Mouse (Mus musculus) intestine, embryonic 16.5 days (tissue): ENCODE measurements around the gene Edc4. TPM values are rescaled to one million over a fixed set of nuclear protein-coding genes. Genes with fewer than 3 reads are reported as not detected.
A peak's percentile ranks its signal among the peaks of the same experiment; 100 is the strongest.

ENCODE experiments used
- ATAC-seq: fragments of 200-750 bp; cut with Nextera tagmentation; 2 replicates; pipeline ENCODE4 v1.8.0; 2017; ENCODE audit warnings: moderate TSS enrichment, moderate library complexity
- H3K27ac ChIP-seq: fragments of 300-500 bp; sonication (generic); 2 replicates; pipeline ENCODE4 v1.5.1; 2014; ENCODE audit warnings: mild to moderate bottlenecking, low read length
- H3K27me3 ChIP-seq: fragments of 300-500 bp; sonication (generic); replicated peaks from 2 replicates; pipeline ENCODE4 v1.6.1; 2014; ENCODE audit warnings: low read length, control low read depth, mixed read lengths; ENCODE audit not compliant: control insufficient read depth, insufficient read depth
- H3K36me3 ChIP-seq: fragments of 300-500 bp; sonication (generic); 2 replicates; pipeline ENCODE4 v1.6.1; 2014; ENCODE audit warnings: low read length, control low read depth; ENCODE audit not compliant: control insufficient read depth, insufficient read depth
- H3K4me1 ChIP-seq: fragments of 300-500 bp; sonication (generic); 2 replicates; pipeline ENCODE4 v1.6.1; 2014; ENCODE audit warnings: low read length, control low read depth, mixed read lengths; ENCODE audit not compliant: control insufficient read depth, insufficient read depth
- H3K4me2 ChIP-seq: fragments of 300-500 bp; sonication (generic); 2 replicates; pipeline ENCODE4 v1.6.1; 2014; ENCODE audit warnings: low read depth, low read length, control low read depth
- H3K4me3 ChIP-seq: fragments of 300-500 bp; sonication (generic); 2 replicates; pipeline ENCODE4 v1.5.1; 2014; ENCODE audit warnings: mild to moderate bottlenecking, low read length
- H3K9ac ChIP-seq: fragments of 300-500 bp; sonication (generic); 2 replicates; pipeline ENCODE4 v1.6.1; 2014; ENCODE audit warnings: low read depth, low read length
- H3K9me3 ChIP-seq: fragments of 300-500 bp; sonication (generic); 2 replicates; pipeline ENCODE4 v1.6.1; 2016; ENCODE audit warnings: low read length, control low read depth; ENCODE audit not compliant: control insufficient read depth
- WGBS: fragments of 180-500 bp; shearing (Covaris S2); extraction: QIAGEN DNeasy Blood & Tissue Kit; methylation state at CpG from one replicate; pipeline ENCODE4 v1.1.7; 2014; 5-methylcytosine and 5-hydroxymethylcytosine counted together
- polyA plus RNA-seq: library from polyadenylated mRNA; unstranded; fragments of >200 nt; fragmentation: Nextera tagmentation; extraction: Ambion mirVana; gene quantifications from 2 replicates; pipeline ENCODE4 v1.2.1, GENCODE M21; 2015

Edc4 gene
- polyA plus RNA-seq, 1 experiment from 2014 or later, result 31.6 TPM

DNA sequence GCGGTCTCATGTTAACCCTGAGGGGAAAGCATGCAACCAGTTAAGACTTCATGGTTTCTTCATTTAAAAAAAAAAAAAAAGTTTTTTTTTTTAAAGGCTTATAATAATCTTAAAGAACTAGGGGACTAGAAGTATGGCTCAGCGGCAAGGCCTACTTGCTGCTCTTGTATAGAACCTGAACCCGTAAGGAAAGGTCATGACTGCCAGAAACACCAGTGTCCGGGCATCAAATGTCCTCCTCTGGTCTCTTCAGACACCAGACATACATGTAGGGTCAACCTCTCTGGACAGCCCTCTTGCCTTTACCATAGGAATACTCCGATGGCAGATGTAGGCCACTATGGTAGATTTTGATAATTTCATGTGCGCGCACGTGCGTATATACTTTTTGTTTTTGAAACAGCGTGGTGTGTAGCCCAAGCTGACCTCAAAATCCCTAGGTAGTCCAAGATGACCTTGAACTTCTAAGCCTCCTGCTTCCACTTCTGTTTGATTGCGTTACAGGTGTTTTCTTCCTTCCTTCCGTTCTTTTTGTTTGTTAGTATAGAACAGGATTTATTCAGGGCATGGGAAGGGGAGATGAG, 28.4 kb upstream of the Edc4 start:
- 77% methylated on average over 12 of the region's 12 CpGs for WGBS
- H3K4me2 ChIP-seq, result no peak overlapping the region
- peaks cover 6% of the 10 kb centered on the region for H3K36me3 ChIP-seq
- peak overlapping the region; percentile 79 for H3K4me3 ChIP-seq
- no peak for ATAC-seq
- no peak overlapping the region for H3K9ac ChIP-seq
- H3K27ac ChIP-seq, result no peak overlapping the region
- H3K4me1 ChIP-seq, result peaks cover 18% of the 10 kb centered on the region
- H3K9me3 ChIP-seq, result no peaks in the 10 kb centered on the region
- no peaks in the 10 kb centered on the region for H3K27me3 ChIP-seq

DNA sequence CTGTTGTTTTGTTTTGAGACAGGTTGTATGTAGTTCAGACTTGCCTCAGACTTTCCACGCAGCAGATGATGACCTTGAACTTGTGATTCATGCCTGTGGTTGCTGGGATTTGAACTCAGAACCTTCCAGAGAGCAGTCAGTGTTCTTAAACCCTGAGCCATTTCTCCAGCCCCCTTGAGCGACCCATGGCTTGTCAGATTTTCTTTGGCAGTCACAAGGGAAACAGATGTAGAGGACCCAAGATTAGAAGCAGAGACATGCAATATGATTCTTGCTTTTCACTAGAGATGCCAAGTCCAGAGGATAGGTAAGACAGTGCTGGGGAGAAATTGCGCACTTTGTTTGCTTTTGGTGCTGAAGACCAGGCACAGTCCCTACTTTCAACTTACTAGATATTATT, 27.5 kb upstream of the Edc4 start, which contains the start of gene Cenpt:
Gene Cenpt (minus strand): TSS at position 101 of the 400 bp plus-strand sequence.
- no peak within 1 kb of the TSS for H3K4me3 ChIP-seq
- no peak within 1 kb of the TSS for H3K9ac ChIP-seq
- H3K36me3 ChIP-seq, result peaks cover 6% of the 10 kb centered on the region
- no peaks in the 10 kb centered on the region for H3K9me3 ChIP-seq
- no peak for ATAC-seq
- no peaks in the 10 kb centered on the region for H3K27me3 ChIP-seq
- peaks cover 27% of the 10 kb centered on the region for H3K4me1 ChIP-seq
- no peak within 1 kb of the TSS for H3K4me2 ChIP-seq
- no peak within 1 kb of the TSS for H3K27ac ChIP-seq
- WGBS, result 89% methylated on average over 3 of the region's 3 CpGs

DNA sequence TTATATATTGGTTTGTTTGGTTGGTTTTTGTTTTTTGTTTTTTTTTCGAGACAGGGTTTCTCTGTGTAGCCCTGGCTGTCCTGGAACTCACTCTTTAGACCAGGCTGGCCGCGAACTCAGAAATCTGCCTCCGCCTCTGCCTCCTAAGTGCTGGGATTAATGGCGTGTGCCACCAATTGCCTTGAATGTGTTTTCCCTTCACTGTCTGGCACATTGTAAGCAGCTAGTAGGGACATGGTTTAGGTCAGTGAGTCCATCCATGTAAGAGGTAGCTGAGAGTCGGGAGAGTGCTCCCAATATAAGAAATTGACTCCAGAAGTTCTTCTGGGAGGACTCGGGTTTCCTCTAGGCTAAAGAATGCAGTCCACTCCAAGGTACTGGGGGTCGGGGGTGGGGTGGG, 26.4 kb upstream of the Edc4 start:
- Histone ChIP-seq H3K27me3 (no peaks in the 10 kb centered on the region), H3K4me1 (peaks cover 29% of the 10 kb centered on the region), H3K4me3 (peak overlapping the region; percentile 84), H3K36me3 (no peaks in the 10 kb centered on the region), H3K9me3 (no peaks in the 10 kb centered on the region), H3K27ac (no peak overlapping the region), H3K4me2 (peak overlapping the region; percentile 37; the same call in 1 of the 2 replicates), H3K9ac (peak overlapping the region; percentile 87)
- no peak for ATAC-seq
- WGBS, result 24% methylated on average over 8 of the region's 8 CpGs

DNA sequence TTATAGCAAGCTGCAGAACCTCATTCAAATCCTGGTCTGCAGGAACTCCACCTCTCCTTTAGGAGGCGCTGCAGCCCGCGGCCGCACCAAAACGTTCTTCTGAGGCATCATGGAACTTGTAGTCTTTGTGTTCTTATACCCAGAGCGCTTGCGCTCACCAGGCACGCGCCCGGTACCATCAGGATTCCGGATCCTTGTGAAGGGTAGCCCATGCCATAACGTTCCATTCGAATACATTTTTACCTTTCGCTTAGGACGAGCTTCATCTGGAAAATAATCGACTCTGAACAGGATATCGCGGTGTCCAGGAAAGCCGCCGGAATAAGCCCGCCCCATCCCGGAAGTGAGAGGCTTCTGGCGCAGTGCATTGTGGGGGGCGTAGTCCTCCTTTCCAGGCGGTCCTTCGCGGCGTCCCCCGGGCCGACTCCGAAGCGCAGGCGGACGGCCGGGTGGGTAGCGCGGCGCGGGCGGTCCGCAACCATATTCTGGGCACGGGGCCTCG, 25.9 kb upstream of the Edc4 start, which contains the start of gene Thap11:
Gene Thap11 (plus strand): TSS at position 418 of the 502 bp plus-strand sequence.
- peaks cover 33% of the 10 kb centered on the region for H3K4me1 ChIP-seq
- peak within 1 kb of the TSS; percentile 79 for H3K27ac ChIP-seq
- under 1% methylated on average over 43 of the region's 43 CpGs for WGBS
- H3K4me3 ChIP-seq, result peak within 1 kb of the TSS; percentile 84
- H3K4me2 ChIP-seq, result peak within 1 kb of the TSS; percentile 67
- H3K9ac ChIP-seq, result peak within 1 kb of the TSS; percentile 87
- ATAC-seq, result peak; percentile 92
- H3K27me3 ChIP-seq, result no peaks in the 10 kb centered on the region
- no peaks in the 10 kb centered on the region for H3K36me3 ChIP-seq
- H3K9me3 ChIP-seq, result no peaks in the 10 kb centered on the region

DNA sequence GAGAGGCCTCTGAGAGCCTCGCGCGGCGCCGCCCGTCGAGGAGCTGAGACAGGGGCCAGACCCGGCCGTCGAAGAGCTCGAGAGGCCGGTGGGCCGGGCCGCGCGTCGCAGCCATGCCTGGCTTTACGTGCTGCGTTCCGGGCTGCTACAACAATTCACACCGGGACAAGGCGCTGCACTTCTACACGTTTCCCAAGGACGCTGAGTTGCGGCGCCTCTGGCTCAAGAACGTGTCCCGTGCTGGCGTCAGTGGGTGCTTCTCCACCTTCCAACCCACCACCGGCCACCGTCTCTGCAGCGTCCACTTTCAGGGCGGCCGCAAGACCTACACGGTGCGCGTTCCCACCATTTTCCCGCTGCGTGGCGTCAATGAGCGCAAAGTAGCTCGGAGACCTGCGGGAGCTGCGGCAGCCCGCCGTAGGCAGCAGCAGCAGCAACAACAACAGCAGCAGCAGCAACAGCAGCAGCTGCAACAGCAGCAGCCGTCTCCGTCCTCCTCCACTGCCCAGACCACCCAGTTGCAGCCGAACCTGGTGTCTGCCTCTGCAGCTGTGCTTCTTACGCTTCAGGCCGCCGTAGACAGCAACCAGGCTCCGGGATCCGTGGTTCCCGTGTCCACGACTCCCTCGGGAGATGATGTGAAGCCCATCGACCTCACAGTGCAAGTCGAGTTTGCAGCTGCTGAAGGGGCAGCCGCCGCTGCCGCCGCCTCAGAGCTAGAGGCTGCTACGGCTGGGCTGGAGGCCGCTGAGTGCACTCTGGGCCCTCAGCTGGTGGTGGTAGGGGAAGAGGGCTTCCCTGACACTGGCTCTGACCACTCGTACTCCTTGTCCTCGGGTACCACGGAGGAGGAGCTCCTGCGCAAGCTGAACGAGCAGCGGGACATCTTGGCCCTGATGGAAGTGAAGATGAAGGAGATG, 25.2 kb upstream of the Edc4 start:
- Histone ChIP-seq H3K27ac (peak overlapping the region; percentile 79), H3K27me3 (no peaks in the 10 kb centered on the region), H3K4me1 (peaks cover 32% of the 10 kb centered on the region), H3K4me3 (peak overlapping the region; percentile 84), H3K4me2 (peak overlapping the region; percentile 67), H3K9me3 (no peaks in the 10 kb centered on the region), H3K36me3 (no peaks in the 10 kb centered on the region), H3K9ac (peak overlapping the region; percentile 87)
- peak; percentile 49 for ATAC-seq
- WGBS, result under 1% methylated on average over 71 of the region's 71 CpGs

DNA sequence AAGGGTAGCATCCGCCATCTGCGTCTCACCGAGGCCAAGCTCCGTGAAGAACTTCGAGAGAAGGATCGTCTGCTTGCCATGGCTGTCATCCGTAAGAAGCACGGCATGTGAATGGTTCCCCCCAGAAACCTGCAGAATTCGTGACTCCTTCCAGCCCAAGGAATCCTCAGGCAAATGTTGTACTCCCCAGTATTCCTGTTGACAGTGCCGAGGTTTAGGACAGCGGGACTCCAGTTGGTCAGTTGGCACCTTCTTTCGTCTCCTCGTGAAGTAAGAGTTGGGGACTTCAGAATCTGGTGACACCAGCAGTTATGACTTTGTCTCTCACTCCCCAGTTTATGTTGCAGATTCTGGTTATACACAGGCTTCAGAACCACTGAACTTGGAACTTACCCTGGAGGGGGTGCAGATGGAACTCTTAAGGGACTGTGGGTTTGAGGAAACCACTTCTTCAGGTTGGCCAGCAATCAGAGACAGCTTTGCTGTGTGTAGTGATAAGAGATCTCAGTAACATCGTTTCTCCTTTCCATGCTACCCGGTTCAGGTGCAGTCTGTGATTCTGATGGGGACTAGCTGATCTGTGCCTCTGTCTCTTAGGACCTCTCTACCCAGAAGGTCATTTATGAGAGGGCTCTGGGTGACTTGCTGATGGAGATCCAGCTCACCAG, 24.4 kb upstream of the Edc4 start:
- H3K27me3 ChIP-seq, result no peaks in the 10 kb centered on the region
- H3K4me1 ChIP-seq, result peaks cover 28% of the 10 kb centered on the region
- peak overlapping the region; percentile 67 for H3K4me2 ChIP-seq
- H3K9ac ChIP-seq, result peak overlapping the region; percentile 87
- H3K9me3 ChIP-seq, result no peaks in the 10 kb centered on the region
- no peak for ATAC-seq
- H3K36me3 ChIP-seq, result no peaks in the 10 kb centered on the region
- peak overlapping the region; percentile 84 for H3K4me3 ChIP-seq
- H3K27ac ChIP-seq, result peak overlapping the region; percentile 79; the same call in 1 of the 2 replicates
- WGBS, result 18% methylated on average over 15 of the region's 15 CpGs

DNA sequence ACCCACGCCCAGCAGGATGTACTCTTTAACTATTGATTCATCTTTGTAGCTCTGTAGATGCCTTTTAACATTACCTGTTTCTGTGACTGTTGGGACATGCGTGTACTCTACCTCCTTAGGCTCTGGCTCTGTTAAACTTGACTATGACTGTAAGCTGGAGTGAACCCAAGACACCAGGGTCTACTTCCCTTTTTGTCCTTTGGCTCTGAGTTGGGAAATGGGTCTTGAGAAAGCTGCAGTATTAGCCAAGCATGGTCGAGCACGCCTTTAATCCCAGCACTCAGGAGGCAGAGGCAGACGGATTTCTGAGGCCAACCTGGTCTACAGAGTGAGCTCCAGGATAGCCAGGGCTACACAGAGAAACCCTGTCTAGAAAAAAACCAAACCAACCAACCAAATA, 22.2 kb upstream of the Edc4 start:
- 88% methylated on average over 5 of the region's 5 CpGs for WGBS
- Histone ChIP-seq H3K27ac (no peak overlapping the region), H3K4me1 (peaks cover 41% of the 10 kb centered on the region), H3K4me3 (no peak overlapping the region), H3K27me3 (no peaks in the 10 kb centered on the region), H3K9me3 (no peaks in the 10 kb centered on the region), H3K4me2 (no peak overlapping the region), H3K36me3 (no peaks in the 10 kb centered on the region), H3K9ac (no peak overlapping the region)
- ATAC-seq, result no peak

DNA sequence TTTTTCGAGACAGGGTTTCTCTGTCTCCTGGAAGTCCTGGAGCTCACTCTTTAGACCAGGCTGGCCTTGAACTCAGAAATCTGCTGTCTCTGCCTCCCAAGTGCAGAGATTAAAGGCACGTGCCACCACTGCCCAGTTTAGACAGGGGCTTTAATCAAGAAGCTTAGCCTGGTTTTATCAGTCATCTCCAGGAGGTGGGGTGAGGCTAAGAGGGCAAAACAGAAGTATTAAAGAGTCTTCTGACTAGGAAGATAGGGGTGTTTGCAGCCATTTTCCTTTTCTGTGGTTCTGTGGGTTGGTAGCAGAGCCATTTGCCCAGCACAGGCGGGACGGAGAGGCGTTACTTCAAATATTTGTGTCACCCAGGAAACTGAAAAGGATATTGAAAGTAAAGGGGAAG, 21.4 kb upstream of the Edc4 start:
- WGBS, result 63% methylated on average over 5 of the region's 5 CpGs
- no peak overlapping the region for H3K4me3 ChIP-seq

More for the DNA sequence above, 21.4 kb upstream of the Edc4 start:
- Histone ChIP-seq H3K27me3 (no peaks in the 10 kb centered on the region), H3K4me1 (peaks cover 46% of the 10 kb centered on the region), H3K9ac (peak overlapping the region; percentile 62; the same call in 1 of the 2 replicates), H3K9me3 (no peaks in the 10 kb centered on the region), H3K4me2 (no peak overlapping the region), H3K36me3 (no peaks in the 10 kb centered on the region), H3K27ac (peak overlapping the region; percentile 86)
- ATAC-seq, result no peak
